Mouse (Mus musculus) lung, postnatal 10 days (tissue): Measurements from ENCODE around the gene Gm20219.
"Not testable (repeated sequence)": the region's sequence is repeated elsewhere in the genome, so short reads cannot be mapped to it uniquely, and the experiment has no call there.

Experiments
- DNase-seq: peaks from one replicate; pipeline ENCODE4 v3.0.0; 2021

The Gm20219 gene

GRCm38 (mm10) chr17:56510970-56511706 lies 43.0 kb downstream of the Gm20219 start:
- DNase-seq: peak; percentile 25

GRCm38 (mm10) chr17:56510473-56510969 lies 43.7 kb downstream of the Gm20219 start:
- no peak for DNase-seq

- DNase-seq: peak; percentile 51
Observed at GRCm38 (mm10) chr17:56509707-56510472, 44.3 kb downstream of the Gm20219 start.

DNA sequence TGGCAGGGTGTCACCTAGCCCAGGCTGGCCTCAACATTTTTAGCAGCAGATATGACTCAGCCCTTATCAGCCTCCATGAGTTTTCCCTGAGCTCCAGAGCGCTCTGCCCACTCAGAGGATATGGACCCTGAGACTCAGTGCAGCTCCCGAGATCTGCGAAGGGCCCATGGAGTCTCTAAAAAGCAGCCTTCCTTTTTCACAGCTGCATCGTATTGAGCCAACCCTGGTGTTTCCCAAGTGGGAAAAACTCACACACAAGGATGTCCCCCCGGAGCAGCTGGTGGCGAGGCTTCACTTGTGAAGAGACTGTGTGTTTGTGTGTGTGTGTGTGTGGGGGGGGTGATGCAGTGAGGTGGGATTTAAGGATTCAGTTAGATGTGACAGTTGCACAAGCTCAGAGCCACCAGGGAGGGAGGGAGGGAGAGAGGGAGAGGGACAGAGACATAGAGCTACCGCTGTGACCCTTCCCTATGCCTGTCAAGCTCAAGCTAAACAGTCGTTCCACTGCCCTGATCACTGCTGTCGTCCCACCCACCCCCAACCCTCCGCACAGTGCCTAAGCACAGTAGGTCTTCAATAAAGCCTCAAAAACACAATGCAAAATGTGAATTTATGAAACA lies 45.1 kb downstream of the Gm20219 start:
- no peak for DNase-seq

- peak; percentile 97 for DNase-seq
Observed at GRCm38 (mm10) chr17:56507161-56508068, 46.8 kb downstream of the Gm20219 start.

DNA sequence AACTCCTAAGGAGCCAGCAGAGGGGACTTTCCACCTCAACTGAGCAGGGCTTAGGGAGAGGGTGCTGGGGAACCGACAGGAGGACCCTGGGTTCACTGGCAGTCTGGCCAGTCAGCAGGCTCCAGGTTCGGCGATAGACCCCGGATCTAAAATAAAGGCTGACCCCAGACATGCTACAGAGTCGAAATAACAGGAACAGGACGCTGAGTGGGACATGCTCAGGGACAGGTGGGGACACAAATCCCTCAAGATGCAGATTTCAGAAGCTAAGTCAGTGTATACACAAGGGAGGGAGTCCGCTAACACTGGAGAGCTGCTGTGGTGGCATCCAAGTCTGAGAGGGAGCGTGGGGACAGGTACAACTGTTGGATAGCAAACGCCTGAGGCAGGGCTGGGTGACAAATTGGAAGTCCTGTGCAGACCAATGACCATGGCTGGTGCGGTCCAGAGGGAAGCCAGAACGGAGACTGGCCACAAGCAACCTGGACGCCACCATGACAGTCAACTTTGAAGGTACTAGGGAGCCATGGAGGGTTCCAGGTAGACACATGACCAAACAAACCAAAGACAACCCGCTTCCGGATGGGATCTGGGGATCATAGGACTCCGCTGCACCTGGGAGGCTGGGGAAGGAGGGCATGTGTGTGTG lies 47.6 kb downstream of the Gm20219 start:
- DNase-seq: no peak

GRCm38 (mm10) chr17:56505401-56505800 lies 48.8 kb downstream of the Gm20219 start:
- no peak for DNase-seq

DNA sequence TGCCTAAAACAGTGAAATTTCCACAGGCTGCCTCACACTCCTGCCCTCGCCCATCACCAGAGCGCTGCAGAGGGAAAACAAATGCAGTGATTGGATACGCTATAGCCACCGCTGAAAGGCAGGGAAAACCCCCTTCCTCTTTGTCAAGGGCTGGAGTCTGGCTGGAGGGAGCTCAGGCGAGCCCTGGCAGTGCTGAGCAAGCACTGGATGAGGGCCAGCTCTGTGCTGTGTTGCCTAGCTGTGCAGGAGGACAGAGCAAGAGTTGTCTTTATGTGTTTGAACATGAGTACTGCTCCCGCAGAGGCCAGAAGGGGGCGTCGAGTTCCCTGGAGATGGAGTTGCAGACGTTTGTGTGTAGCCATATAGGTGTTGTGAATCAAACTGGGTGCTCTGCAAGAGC lies 51.7 kb downstream of the Gm20219 start:
- DNase-seq: peak; percentile 77

- DNase-seq: not testable (repeated sequence)
Observed at GRCm38 (mm10) chr17:56501635-56502400, 52.4 kb downstream of the Gm20219 start.
